Mouse (Mus musculus) kidney, embryonic 14.5 days (tissue): ENCODE data around the gene Zp1. TPM values are rescaled to one million over a fixed set of nuclear protein-coding genes. Genes with fewer than 3 reads are reported as not detected.
A peak's percentile ranks its signal among the peaks of the same experiment; 100 is the strongest.

Source experiments
- ATAC-seq: fragments of 200-750 bp; cut with Nextera tagmentation; 2 replicates; pipeline ENCODE4 v1.8.0; 2017; ENCODE audit warnings: moderate number of reproducible peaks, mild to moderate bottlenecking, moderate TSS enrichment, moderate library complexity; ENCODE audit not compliant: low FRiP score, low TSS enrichment
- H3K27ac ChIP-seq: fragments of 300-500 bp; sonication (generic); 2 replicates; pipeline ENCODE4 v1.5.1; 2014; ENCODE audit warnings: low read depth, mild to moderate bottlenecking, low read length, moderate library complexity, mixed read lengths
- H3K27me3 ChIP-seq: fragments of 300-500 bp; sonication (generic); 2 replicates; pipeline ENCODE4 v1.6.1; 2014; ENCODE audit warnings: mild to moderate bottlenecking, low read length; ENCODE audit not compliant: control insufficient read depth, insufficient read depth
- H3K36me3 ChIP-seq: fragments of 300-500 bp; sonication (generic); 2 replicates; pipeline ENCODE4 v1.6.1; 2014; ENCODE audit warnings: low read length, mixed read lengths; ENCODE audit not compliant: control insufficient read depth, insufficient read depth
- H3K4me1 ChIP-seq: fragments of 300-500 bp; sonication (generic); 2 replicates; pipeline ENCODE4 v1.6.1; 2014; ENCODE audit warnings: low read length, mixed read lengths; ENCODE audit not compliant: control insufficient read depth, insufficient read depth
- H3K4me2 ChIP-seq: fragments of 300-500 bp; sonication (generic); replicated peaks from 2 replicates; pipeline ENCODE4 v1.6.1; 2014; ENCODE audit warnings: low read depth, mild to moderate bottlenecking, low read length
- H3K4me3 ChIP-seq: fragments of 300-500 bp; sonication (generic); 2 replicates; pipeline ENCODE4 v1.5.1; 2014; ENCODE audit warnings: mild to moderate bottlenecking, low read length
- H3K9ac ChIP-seq: fragments of 300-500 bp; sonication (generic); 2 replicates; pipeline ENCODE4 v1.6.1; 2014; ENCODE audit warnings: low read depth, mild to moderate bottlenecking, low read length, moderate library complexity
- H3K9me3 ChIP-seq: fragments of 300-500 bp; sonication (generic); 2 replicates; pipeline ENCODE4 v1.6.1; 2016; ENCODE audit warnings: low read length; ENCODE audit not compliant: control insufficient read depth
- WGBS: fragments of 180-500 bp; shearing (Covaris S2); extraction: QIAGEN DNeasy Blood & Tissue Kit; methylation state at CpG from one replicate; pipeline ENCODE4 v1.1.7; 2014; 5-methylcytosine and 5-hydroxymethylcytosine counted together
- polyA plus RNA-seq: library from polyadenylated mRNA; unstranded; fragments of >200 nt; fragmentation: Nextera tagmentation; extraction: Ambion mirVana; gene quantifications from 2 replicates; pipeline ENCODE4 v1.2.1, GENCODE M21; 2014

The Zp1 gene
- polyA plus RNA-seq, 1 experiment from 2014 or later: not detected

DNA sequence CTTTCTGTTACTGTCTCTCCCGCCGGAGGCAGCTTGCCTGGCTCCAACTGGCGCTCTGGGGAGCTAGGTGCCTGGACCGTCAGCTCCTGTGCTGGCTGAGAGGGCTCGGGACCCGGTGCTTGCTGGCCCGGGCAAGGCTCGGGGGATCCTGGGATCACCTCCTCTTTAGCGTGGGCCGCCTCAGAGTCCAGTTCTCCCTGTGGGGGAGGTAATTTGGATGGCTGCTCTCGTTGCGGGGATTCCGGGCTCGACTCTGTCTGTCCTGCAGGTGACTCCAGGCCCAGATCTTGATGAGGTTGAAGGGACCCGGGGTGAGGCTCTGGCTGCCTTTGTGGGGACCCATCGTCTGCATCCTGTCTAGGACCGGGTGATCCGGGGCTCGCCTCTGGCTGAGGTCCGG, 28.0 kb upstream of the Zp1 start:
- Histone ChIP-seq H3K4me3 (peak overlapping the region; percentile 86), H3K9ac (peak overlapping the region; percentile 88), H3K27ac (no peak overlapping the region), H3K27me3 (no peaks in the 10 kb centered on the region), H3K9me3 (no peaks in the 10 kb centered on the region), H3K4me1 (peaks cover 25% of the 10 kb centered on the region), H3K4me2 (peak overlapping the region; percentile 99), H3K36me3 (peaks cover 21% of the 10 kb centered on the region)
- ATAC-seq: no peak
- WGBS: under 1% methylated on average over 20 of the region's 20 CpGs

DNA sequence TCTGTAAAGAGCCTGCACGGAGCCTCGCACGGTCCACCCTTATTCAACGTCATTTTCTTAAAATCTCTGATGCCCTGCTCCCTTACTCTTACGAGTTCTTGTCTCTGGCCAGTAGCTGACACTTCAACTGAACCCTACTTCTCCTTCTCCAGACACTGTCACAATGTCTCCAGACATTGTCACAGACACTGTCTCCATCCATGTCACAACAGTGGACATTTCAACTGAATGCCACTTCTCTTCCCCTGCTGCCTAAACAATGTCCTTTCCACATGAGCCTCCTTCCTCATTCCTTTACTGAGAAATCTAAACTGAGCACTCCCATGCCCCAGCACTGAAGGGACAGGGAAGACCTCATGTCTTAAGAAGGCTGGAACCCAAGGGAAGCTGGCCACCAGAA, 26.8 kb upstream of the Zp1 start:
- Histone ChIP-seq H3K27ac (no peak overlapping the region), H3K9me3 (no peaks in the 10 kb centered on the region), H3K4me3 (peak overlapping the region; percentile 86), H3K9ac (peak overlapping the region; percentile 88), H3K4me1 (peaks cover 23% of the 10 kb centered on the region), H3K36me3 (peaks cover 33% of the 10 kb centered on the region), H3K4me2 (peak overlapping the region; percentile 99), H3K27me3 (no peaks in the 10 kb centered on the region)
- no peak for ATAC-seq
- 84% methylated on average over 5 of the region's 5 CpGs for WGBS

DNA sequence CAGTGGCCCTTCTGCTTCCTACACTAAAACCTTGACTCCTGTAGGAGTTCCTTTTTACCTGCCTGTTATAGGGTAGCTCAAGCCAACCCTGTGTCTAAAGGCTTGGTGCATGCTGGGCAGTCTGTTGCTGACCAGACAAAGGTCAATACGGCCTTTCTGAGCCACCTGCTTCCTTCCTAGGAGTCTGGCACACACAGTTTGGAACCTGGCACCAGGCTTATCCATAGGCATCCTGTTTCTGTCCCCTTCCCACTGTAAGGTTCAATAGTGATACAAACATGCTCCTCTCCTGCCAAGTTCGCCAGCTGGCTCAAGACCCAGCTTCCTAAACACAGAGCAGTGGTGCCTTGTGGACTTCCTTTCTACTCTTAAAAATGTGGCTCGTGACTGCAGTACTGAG, 26.1 kb upstream of the Zp1 start:
- H3K9ac ChIP-seq: no peak overlapping the region
- H3K27ac ChIP-seq: no peak overlapping the region
- 88% methylated on average over 3 of the region's 3 CpGs for WGBS
- H3K4me1 ChIP-seq: peaks cover 18% of the 10 kb centered on the region
- H3K27me3 ChIP-seq: no peaks in the 10 kb centered on the region
- peak overlapping the region; percentile 86; the same call in 1 of the 2 replicates for H3K4me3 ChIP-seq
- peak overlapping the region; percentile 99; the same call in 1 of the 2 replicates for H3K4me2 ChIP-seq
- H3K9me3 ChIP-seq: no peaks in the 10 kb centered on the region
- peaks cover 39% of the 10 kb centered on the region for H3K36me3 ChIP-seq
- ATAC-seq: no peak

DNA sequence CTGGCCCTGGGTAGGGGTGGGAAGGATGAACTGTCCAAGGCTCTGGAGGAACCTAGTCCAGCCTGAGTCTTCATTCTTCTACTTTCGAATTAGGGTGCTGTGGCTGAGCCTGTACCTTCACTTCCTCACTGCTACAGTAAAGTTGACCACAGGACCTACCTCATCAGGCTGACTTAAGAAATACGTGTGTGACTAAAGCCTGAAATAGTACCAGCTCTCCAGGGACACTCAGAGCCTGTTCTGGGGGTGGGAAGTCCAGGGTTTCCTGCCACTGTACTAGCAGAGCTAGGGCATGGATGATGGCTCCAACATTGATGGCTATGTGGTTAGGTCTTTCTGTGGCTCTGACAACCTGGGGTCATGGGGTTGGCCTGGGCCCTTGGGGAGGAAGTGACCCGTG, 23.5 kb upstream of the Zp1 start:
- 85% methylated on average over 3 of the region's 3 CpGs for WGBS

DNA sequence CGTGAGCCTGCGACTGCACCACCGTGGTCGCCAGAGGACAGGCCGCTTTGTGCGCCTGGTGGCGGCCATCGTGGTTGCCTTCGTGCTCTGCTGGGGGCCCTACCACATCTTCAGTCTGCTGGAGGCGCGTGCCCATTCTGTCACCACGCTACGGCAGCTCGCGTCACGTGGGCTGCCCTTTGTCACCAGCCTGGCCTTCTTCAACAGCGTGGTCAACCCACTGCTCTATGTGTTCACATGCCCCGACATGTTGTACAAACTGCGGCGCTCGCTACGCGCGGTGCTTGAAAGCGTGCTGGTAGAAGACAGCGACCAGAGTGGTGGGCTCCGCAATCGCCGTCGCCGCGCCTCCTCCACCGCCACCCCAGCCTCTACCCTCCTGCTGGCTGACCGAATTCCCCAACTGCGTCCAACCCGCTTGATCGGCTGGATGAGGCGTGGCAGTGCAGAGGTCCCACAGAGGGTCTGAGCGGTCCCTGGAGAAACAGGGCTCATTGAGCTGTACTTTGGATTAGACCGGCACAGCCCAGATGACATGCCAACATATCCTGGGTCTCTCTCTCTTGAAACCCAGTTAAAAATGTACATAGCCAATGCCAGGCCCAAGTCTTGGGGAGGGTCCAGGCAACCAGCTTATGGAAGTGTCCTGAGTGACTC, 20.5 kb upstream of the Zp1 start:
- peak overlapping the region; percentile 65 for H3K4me2 ChIP-seq
- no peaks in the 10 kb centered on the region for H3K9me3 ChIP-seq
- H3K9ac ChIP-seq: peak overlapping the region; percentile 54
- H3K4me3 ChIP-seq: peak overlapping the region; percentile 32
- no peaks in the 10 kb centered on the region for H3K27me3 ChIP-seq
- WGBS: 2% methylated on average over 40 of the region's 40 CpGs
- H3K4me1 ChIP-seq: 0 out of 2 replicates have a peak, but pooled peaks cover 3% of the 10 kb centered on the region
- no peak overlapping the region for H3K27ac ChIP-seq
- peak; percentile 74 for ATAC-seq
- peaks cover 39% of the 10 kb centered on the region for H3K36me3 ChIP-seq

More for the DNA sequence above, 23.5 kb upstream of the Zp1 start:
- H3K27me3 ChIP-seq: no peaks in the 10 kb centered on the region
- no peak overlapping the region for H3K4me2 ChIP-seq
- peaks cover 39% of the 10 kb centered on the region for H3K36me3 ChIP-seq
- H3K27ac ChIP-seq: no peak overlapping the region
- H3K9ac ChIP-seq: no peak overlapping the region
- peaks cover 20% of the 10 kb centered on the region for H3K4me1 ChIP-seq
- H3K9me3 ChIP-seq: no peaks in the 10 kb centered on the region
- no peak for ATAC-seq
- H3K4me3 ChIP-seq: no peak overlapping the region

DNA sequence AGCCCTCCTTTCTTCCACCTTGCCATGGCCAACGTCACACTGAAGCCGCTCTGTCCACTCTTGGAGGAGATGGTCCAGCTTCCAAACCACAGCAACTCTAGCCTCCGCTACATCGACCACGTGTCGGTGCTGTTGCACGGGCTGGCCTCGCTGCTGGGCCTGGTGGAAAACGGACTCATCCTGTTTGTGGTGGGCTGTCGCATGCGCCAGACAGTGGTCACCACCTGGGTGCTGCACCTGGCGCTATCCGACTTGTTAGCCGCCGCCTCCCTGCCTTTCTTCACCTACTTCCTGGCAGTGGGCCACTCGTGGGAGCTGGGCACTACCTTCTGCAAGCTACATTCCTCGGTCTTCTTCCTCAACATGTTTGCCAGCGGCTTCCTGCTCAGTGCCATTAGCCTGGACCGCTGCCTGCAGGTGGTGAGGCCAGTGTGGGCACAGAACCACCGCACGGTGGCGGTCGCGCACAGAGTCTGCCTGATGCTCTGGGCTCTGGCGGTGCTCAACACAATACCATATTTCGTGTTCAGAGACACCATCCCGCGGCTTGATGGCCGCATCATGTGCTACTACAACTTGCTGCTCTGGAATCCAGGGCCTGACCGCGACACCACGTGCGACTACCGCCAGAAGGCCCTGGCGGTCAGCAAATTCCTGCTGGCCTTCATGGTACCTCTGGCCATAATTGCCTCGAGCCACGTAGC, 19.8 kb upstream of the Zp1 start:
- Histone ChIP-seq H3K4me1 (0 out of 2 replicates have a peak, but pooled peaks cover 3% of the 10 kb centered on the region), H3K27ac (no peak overlapping the region), H3K4me2 (peak overlapping the region; percentile 65), H3K36me3 (peaks cover 36% of the 10 kb centered on the region), H3K9ac (peak overlapping the region; percentile 54), H3K9me3 (no peaks in the 10 kb centered on the region), H3K27me3 (no peaks in the 10 kb centered on the region), H3K4me3 (peak overlapping the region; percentile 32)
- ATAC-seq: peak; percentile 91
- 17% methylated on average over 37 of the region's 37 CpGs for WGBS

DNA sequence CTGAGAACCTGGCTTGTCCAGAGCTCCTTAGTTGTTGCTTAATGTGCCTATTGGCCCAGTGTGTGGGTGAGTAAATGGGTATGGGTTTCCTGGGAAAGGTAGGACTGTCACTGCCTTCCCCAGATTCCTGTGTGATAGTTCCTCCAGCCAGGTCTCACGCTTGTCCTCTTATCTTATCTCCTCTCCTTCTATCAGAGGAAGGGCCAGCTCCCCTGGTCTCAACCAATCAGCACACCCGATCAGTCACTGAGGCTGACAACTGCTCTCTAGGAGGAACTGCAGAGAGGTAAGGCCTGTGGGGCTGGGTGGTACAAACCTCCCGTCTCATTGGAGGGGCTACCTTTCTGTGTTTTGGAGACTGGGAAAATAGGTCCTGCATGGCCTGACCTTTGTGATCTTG, 18.3 kb upstream of the Zp1 start:
- H3K4me2 ChIP-seq: no peak overlapping the region
- H3K27me3 ChIP-seq: no peaks in the 10 kb centered on the region
- no peak overlapping the region for H3K4me3 ChIP-seq
- no peak for ATAC-seq
- 63% methylated on average over 3 of the region's 3 CpGs for WGBS
- 0 out of 2 replicates have a peak, but pooled peaks cover 3% of the 10 kb centered on the region for H3K4me1 ChIP-seq
- peaks cover 22% of the 10 kb centered on the region for H3K36me3 ChIP-seq
- no peak overlapping the region for H3K9ac ChIP-seq
- no peaks in the 10 kb centered on the region for H3K9me3 ChIP-seq
- no peak overlapping the region for H3K27ac ChIP-seq

DNA sequence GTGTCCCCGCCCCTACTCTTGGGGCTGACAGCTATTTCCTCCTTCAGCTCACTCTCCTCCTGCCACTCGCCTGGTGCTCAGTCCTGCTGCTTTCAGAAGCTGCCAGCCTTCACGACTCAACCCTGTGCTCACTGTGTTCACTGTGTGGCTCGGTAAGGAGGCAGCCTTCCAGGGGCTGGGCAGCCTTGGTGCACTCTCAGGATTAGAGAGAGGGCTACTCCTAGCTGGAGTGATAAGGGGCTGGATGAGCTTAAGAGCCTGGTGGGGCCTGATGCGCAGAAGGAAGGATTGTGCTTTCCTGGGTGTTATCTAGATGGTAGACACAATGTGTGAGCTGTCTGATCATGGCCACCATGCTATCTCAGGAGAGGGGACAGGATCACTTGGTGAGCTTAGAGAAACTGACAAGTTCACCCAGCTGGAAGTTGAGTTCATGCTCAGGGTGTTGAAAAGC, 16.7 kb upstream of the Zp1 start, which contains the start of gene Ptgdr2:
TSS of gene Ptgdr2 (plus strand) at position 51 of the 454 bp plus-strand sequence.
- Histone ChIP-seq H3K27ac (no peak within 1 kb of the TSS), H3K4me3 (no peak within 1 kb of the TSS), H3K36me3 (peaks cover 5% of the 10 kb centered on the region; the same call in 1 of the 2 replicates), H3K4me2 (no peak within 1 kb of the TSS), H3K4me1 (0 out of 2 replicates have a peak, but pooled peaks cover 3% of the 10 kb centered on the region), H3K9ac (no peak within 1 kb of the TSS), H3K27me3 (no peaks in the 10 kb centered on the region), H3K9me3 (no peaks in the 10 kb centered on the region)
- ATAC-seq: no peak
- WGBS: 39% methylated on average over 5 of the region's 5 CpGs

DNA sequence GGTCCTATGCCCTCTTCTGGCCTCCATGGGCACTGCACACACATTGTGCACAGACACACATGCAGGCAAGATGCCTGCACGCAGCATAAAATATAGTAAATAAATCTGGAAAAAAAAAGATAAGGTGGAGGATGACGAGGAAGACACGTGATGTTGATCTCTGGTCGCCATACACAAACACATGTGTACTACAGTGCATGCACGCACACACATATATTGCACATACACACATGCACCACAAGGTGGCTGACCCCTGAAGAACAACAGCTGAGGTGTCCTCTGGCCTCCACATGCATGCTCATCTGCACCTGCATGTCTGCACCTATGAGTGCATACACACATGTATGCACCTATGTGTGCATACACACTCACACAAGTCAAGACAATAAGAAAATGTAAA, 15.6 kb upstream of the Zp1 start:
- no peak overlapping the region for H3K9ac ChIP-seq

More for the DNA sequence above, 15.6 kb upstream of the Zp1 start:
- no peak for ATAC-seq
- Histone ChIP-seq H3K27ac (no peak overlapping the region), H3K4me3 (no peak overlapping the region), H3K9me3 (no peaks in the 10 kb centered on the region), H3K4me1 (0 out of 2 replicates have a peak, but pooled peaks cover 3% of the 10 kb centered on the region), H3K4me2 (no peak overlapping the region), H3K36me3 (no peaks in the 10 kb centered on the region), H3K27me3 (no peaks in the 10 kb centered on the region)
- WGBS: 86% methylated on average over 5 of the region's 5 CpGs
